Mouse (Mus musculus) limb, embryonic 13.5 days (tissue): ENCODE results near the gene Tnfsf14. TPM values are rescaled to one million over a fixed set of nuclear protein-coding genes. Genes with fewer than 3 reads are reported as not detected.

Source experiments
- ATAC-seq: fragments of 200-750 bp; cut with Nextera tagmentation; 2 replicates; pipeline ENCODE4 v1.8.0; 2017; ENCODE audit warnings: low read depth, moderate number of reproducible peaks, moderate TSS enrichment; ENCODE audit not compliant: low FRiP score
- H3K27ac ChIP-seq: fragments of 300-500 bp; sonication (generic); 2 replicates; pipeline ENCODE4 v1.5.1; 2015; ENCODE audit warnings: inconsistent platforms, mild to moderate bottlenecking, moderate library complexity
- H3K27me3 ChIP-seq: fragments of 300-500 bp; sonication (generic); 2 replicates; pipeline ENCODE4 v1.6.1; 2015; ENCODE audit warnings: mild to moderate bottlenecking, inconsistent platforms
- H3K36me3 ChIP-seq: fragments of 300-500 bp; sonication (generic); 2 replicates; pipeline ENCODE4 v1.6.1; 2015; ENCODE audit warnings: inconsistent platforms, mild to moderate bottlenecking, moderate library complexity
- H3K4me1 ChIP-seq: fragments of 300-500 bp; sonication (generic); 2 replicates; pipeline ENCODE4 v1.6.1; 2015; ENCODE audit warnings: inconsistent platforms
- H3K4me2 ChIP-seq: fragments of 300-500 bp; sonication (generic); replicated peaks from 2 replicates; pipeline ENCODE4 v1.6.1; 2015; ENCODE audit warnings: inconsistent platforms, mild to moderate bottlenecking, moderate library complexity
- H3K4me3 ChIP-seq: fragments of 300-500 bp; sonication (generic); 2 replicates; pipeline ENCODE4 v1.5.1; 2015; ENCODE audit warnings: moderate library complexity, mild to moderate bottlenecking, inconsistent platforms
- H3K9ac ChIP-seq: fragments of 300-500 bp; sonication (generic); 2 replicates; pipeline ENCODE4 v1.6.1; 2015; ENCODE audit warnings: mild to moderate bottlenecking, inconsistent platforms
- H3K9me3 ChIP-seq: fragments of 300-500 bp; sonication (generic); 2 replicates; pipeline ENCODE4 v1.6.1; 2016; ENCODE audit warnings: inconsistent platforms
- WGBS: fragments of 180-500 bp; shearing (Covaris S2); methylation state at CpG from one replicate; pipeline ENCODE4 v1.1.7; 2015; 5-methylcytosine and 5-hydroxymethylcytosine counted together
- polyA plus RNA-seq: library from polyadenylated mRNA; unstranded; fragments of >200 nt; fragmentation: Nextera tagmentation; extraction: Ambion mirVana; gene quantifications from 2 replicates; pipeline ENCODE4 v1.2.1, GENCODE M21; 2015

Gene Tnfsf14
- polyA plus RNA-seq, 1 experiment from 2014 or later: 0.20 TPM

DNA sequence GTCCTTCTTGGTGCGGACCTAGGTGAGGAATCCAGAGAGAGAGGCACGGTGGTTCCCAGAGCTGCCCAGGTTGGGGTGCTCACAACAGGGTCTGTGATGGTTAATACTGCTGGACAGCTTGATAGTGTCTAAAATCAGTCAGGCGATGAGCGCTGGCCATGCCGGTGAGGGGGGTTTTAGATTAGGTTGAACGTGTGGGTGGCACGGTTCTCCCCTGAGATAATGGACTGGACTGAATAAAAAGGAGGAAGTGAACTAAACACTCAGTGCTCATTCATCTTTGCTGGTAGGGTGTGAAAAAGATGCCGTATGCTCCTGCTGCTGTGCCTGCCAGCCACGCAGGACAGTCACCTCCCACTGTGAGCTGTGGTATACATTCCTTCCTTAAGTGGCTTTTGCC is 29.3 kb upstream of the Tnfsf14 start:
- Histone ChIP-seq H3K36me3 (no peaks in the 10 kb centered on the region), H3K27ac (no peak overlapping the region), H3K4me3 (no peak overlapping the region), H3K4me2 (no peak overlapping the region), H3K4me1 (no peaks in the 10 kb centered on the region), H3K9me3 (no peaks in the 10 kb centered on the region), H3K27me3 (peaks cover 42% of the 10 kb centered on the region), H3K9ac (no peak overlapping the region)
- 78% methylated on average over 9 of the region's 9 CpGs for WGBS
- no peak for ATAC-seq

DNA sequence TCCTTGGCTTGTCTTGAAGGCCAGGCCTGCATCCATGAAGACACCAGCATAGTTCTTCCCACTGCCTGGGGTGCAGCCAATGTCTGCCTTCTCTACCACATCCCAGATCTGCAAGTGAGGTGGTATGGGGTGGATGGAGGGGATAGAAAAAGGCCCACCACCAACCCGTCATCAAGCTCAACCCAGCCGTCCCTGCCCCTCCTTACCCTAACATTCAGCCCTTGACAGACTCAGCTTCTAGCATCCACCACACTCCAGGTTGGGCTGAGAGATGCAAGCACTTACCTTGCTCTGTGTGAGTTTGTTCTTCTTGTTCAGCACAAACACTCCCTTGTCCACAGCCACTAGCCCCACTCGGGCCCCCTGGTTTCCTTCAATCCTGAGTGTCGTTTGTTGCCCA is 27.9 kb upstream of the Tnfsf14 start:
- Histone ChIP-seq H3K9ac (no peak overlapping the region), H3K4me1 (no peaks in the 10 kb centered on the region), H3K27ac (no peak overlapping the region), H3K4me2 (no peak overlapping the region), H3K36me3 (no peaks in the 10 kb centered on the region), H3K27me3 (peaks cover 44% of the 10 kb centered on the region), H3K4me3 (no peak overlapping the region), H3K9me3 (no peaks in the 10 kb centered on the region)
- no peak for ATAC-seq
- 73% methylated on average over 4 of the region's 4 CpGs for WGBS

DNA sequence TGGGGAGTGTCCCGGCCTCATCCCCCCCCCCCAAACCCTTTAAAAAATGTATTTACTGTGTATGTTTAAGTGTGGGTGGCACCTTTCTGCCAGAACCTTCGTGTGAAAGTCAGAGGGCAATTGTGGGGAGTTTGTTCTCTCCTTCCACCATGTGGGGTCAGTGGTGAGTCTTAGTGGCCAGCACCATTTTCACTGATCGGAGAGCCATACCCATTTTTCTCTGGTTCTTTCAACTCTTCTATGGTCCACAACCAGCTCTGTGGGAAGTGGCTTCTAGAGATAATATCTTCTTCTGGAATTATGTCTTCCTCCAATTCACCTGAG is 25.9 kb upstream of the Tnfsf14 start:
- Histone ChIP-seq H3K4me2 (no peak overlapping the region), H3K9ac (no peak overlapping the region), H3K27ac (no peak overlapping the region), H3K27me3 (peaks cover 27% of the 10 kb centered on the region), H3K9me3 (no peaks in the 10 kb centered on the region), H3K4me3 (no peak overlapping the region), H3K4me1 (no peaks in the 10 kb centered on the region), H3K36me3 (no peaks in the 10 kb centered on the region)
- WGBS: 21% methylated on average over 3 of the region's 3 CpGs
- no peak for ATAC-seq

DNA sequence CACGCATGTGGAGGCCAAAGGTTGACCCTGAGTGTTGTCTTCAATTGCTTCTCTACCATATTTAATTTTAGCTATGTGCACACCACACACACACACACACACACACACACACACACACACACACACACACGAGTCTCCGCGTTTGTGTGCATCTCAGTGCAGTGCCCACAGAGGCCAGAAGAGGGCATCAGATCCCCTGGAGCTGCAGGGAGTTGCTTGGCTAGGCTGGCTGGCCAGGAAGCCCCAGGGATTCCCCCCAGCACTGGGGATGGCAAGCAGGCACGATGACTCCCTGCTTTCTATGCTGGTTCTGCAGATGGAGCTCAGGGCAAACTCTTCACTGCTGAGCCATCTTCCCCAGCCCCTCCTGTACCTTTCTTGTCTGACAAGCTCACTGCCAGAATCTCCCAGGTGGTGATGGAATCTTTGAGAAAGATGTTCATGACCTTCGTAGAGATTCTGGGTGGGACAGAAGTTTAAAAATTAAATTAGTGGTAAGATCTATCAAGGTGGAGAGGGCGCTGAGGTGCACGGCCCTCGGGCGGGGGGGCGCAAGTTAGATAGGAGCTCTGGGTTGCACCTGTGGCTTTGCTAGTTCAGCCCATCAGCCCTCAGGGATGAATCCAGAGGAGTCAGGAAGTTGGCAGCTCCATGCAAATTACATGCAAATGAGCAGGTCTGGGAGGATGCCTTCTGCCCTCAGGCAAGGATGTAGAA is 25.3 kb upstream of the Tnfsf14 start:
- Histone ChIP-seq H3K9me3 (no peaks in the 10 kb centered on the region), H3K9ac (no peak overlapping the region), H3K27ac (no peak overlapping the region), H3K4me3 (no peak overlapping the region), H3K36me3 (no peaks in the 10 kb centered on the region), H3K4me2 (no peak overlapping the region), H3K27me3 (peaks cover 23% of the 10 kb centered on the region), H3K4me1 (no peaks in the 10 kb centered on the region)
- WGBS: 23% methylated on average over 11 of the region's 11 CpGs
- no peak for ATAC-seq

DNA sequence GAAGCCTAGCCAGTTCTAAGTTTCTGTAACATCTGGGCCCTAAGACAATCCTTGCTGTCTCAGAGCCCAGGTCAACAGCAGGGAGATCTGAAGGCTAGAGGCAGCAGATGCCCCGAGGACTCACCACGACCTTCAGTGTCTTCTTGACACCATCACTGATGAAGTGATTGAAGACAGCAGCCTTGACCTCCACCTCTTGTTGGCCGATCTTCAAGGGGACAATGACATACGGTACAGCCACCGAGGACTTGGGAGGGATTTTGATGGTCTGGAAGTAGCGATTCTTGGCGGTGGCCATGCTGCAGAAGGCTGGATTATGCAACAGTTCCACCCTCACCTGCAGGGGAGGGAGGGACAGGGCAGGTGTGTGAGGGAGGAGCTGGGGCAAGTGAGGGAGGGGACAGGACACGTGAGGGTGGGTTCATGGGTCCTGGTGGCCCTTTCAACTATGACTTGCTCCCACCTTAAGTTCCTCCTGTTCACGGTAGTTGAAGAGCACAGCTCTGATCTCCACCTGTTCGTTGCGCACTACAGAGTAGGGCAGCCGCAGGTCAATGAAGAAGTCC is 24.4 kb upstream of the Tnfsf14 start:
- no peak overlapping the region for H3K4me3 ChIP-seq
- H3K4me1 ChIP-seq: no peaks in the 10 kb centered on the region
- H3K27me3 ChIP-seq: peaks cover 14% of the 10 kb centered on the region
- no peak for ATAC-seq
- 76% methylated on average over 12 of the region's 12 CpGs for WGBS
- H3K4me2 ChIP-seq: no peak overlapping the region
- H3K36me3 ChIP-seq: no peaks in the 10 kb centered on the region
- no peaks in the 10 kb centered on the region for H3K9me3 ChIP-seq
- H3K27ac ChIP-seq: no peak overlapping the region
- no peak overlapping the region for H3K9ac ChIP-seq

DNA sequence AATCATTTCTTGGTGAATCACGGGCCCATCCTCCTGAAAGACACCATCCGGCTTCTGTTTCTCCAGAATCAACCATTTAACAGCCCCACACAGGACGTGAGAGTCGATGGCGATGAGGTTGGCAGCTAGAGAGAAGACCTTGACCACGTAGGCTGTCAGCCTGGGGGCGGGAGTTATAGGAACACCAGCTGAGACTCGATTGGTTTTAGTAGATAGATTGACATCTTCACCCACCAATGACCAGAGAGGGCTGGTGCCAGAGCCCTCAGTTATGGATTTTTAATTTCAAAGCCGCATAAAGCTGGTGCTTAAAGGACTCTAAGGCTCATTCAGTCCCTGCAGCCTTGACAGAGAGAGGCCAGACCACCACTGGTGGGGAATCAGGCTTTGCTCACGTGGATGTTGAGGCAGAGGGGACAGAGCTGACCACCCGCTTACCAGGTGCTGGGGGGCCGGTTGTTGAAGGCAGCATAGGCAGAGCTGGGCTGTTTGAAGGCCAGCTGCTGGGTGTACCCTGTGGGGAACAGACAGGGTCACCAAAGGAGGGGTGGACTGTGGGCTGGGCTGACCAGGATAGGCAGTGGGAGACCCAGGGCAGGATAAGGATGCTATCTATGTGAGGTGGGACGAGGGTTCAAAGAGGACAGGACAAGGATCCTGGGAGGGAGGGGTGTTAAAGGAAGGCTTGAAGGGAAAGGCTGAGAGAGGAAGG is 20.9 kb upstream of the Tnfsf14 start:
- Histone ChIP-seq H3K4me2 (no peak overlapping the region), H3K9ac (no peak overlapping the region), H3K36me3 (no peaks in the 10 kb centered on the region), H3K4me3 (no peak overlapping the region), H3K27me3 (peaks cover 6% of the 10 kb centered on the region; the same call in 1 of the 2 replicates), H3K27ac (no peak overlapping the region), H3K4me1 (no peaks in the 10 kb centered on the region), H3K9me3 (no peaks in the 10 kb centered on the region)
- no peak for ATAC-seq
- 42% methylated on average over 13 of the region's 13 CpGs for WGBS

DNA sequence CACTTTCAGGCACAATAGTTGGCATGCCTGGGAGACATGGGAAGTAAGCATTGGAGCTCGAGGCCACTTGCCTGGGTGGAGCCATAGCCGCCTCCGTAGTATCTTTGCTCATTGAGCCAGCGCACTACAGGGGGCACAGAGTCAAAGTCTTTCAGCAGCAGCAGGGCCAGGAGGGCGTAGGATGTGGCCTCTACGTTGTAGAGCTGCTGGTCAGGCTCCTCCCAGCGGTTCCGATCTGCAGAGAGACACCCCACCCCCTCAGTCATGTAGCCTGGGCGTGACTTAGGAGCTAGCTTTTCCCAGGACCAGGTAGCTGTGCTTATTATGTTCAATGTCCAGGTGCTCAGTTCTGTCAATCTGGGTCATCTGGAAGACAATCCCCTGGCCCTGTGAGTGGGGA is 17.5 kb upstream of the Tnfsf14 start:
- H3K9ac ChIP-seq: no peak overlapping the region
- no peak overlapping the region for H3K4me3 ChIP-seq
- H3K4me1 ChIP-seq: no peaks in the 10 kb centered on the region
- ATAC-seq: no peak
- no peak overlapping the region for H3K4me2 ChIP-seq
- H3K36me3 ChIP-seq: no peaks in the 10 kb centered on the region
- H3K27me3 ChIP-seq: peaks cover 3% of the 10 kb centered on the region; the same call in 1 of the 2 replicates
- no peak overlapping the region for H3K27ac ChIP-seq
- WGBS: 67% methylated on average over 9 of the region's 9 CpGs
- no peaks in the 10 kb centered on the region for H3K9me3 ChIP-seq

DNA sequence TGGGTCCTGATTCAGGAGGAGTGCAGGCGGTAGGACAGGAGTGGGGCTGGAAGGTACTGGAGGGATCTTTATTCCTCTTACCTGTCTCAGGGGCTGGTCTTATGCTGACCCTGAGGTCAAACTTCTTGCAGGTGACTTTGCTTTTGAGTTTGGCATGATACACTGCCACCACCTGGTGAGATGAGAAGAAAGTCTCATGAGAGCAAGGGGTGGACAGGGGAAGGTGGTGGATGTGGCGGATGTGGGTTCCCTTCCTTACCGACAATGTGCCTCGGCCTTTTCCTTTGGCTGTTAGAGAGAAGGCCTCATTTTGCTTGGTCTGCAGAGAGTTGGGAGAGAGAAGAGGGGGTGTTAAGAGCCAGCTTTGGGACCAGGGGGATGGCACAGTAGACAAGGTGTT is 15.4 kb upstream of the Tnfsf14 start:
- 81% methylated on average over 4 of the region's 4 CpGs for WGBS

DNA sequence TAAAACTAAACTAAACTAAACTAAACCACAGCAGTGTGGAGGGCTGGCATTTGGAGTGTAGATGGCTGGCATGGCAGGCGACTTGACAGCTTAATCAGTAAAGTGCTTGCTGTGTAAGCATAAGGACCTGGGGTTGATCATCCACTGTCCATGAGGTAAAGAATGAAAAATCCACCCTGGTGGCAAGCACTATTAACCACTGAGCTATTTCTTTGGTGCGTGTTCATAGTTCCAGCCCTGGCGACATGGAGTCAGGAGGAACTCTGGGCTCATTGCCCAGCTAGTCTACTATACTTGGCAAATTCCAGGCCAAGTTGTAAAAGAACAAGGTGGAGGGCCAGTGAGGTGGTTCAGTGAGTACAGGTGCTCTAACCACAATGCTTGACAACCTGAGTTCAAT is 14.0 kb upstream of the Tnfsf14 start:
- H3K9ac ChIP-seq: no peak overlapping the region
- H3K36me3 ChIP-seq: no peaks in the 10 kb centered on the region
- no peak overlapping the region for H3K27ac ChIP-seq
- H3K4me1 ChIP-seq: no peaks in the 10 kb centered on the region
- no peak overlapping the region for H3K4me3 ChIP-seq
- no peak overlapping the region for H3K4me2 ChIP-seq
- 80% methylated on average over 3 of the region's 3 CpGs for WGBS
- no peak for ATAC-seq
- H3K27me3 ChIP-seq: no peaks in the 10 kb centered on the region
- no peaks in the 10 kb centered on the region for H3K9me3 ChIP-seq

More for the DNA sequence above, 15.4 kb upstream of the Tnfsf14 start:
- no peak overlapping the region for H3K9ac ChIP-seq
- H3K9me3 ChIP-seq: no peaks in the 10 kb centered on the region
- ATAC-seq: no peak
- no peaks in the 10 kb centered on the region for H3K36me3 ChIP-seq
- H3K4me2 ChIP-seq: no peak overlapping the region
- no peak overlapping the region for H3K4me3 ChIP-seq
- H3K4me1 ChIP-seq: no peaks in the 10 kb centered on the region
- H3K27me3 ChIP-seq: no peaks in the 10 kb centered on the region
- no peak overlapping the region for H3K27ac ChIP-seq

DNA sequence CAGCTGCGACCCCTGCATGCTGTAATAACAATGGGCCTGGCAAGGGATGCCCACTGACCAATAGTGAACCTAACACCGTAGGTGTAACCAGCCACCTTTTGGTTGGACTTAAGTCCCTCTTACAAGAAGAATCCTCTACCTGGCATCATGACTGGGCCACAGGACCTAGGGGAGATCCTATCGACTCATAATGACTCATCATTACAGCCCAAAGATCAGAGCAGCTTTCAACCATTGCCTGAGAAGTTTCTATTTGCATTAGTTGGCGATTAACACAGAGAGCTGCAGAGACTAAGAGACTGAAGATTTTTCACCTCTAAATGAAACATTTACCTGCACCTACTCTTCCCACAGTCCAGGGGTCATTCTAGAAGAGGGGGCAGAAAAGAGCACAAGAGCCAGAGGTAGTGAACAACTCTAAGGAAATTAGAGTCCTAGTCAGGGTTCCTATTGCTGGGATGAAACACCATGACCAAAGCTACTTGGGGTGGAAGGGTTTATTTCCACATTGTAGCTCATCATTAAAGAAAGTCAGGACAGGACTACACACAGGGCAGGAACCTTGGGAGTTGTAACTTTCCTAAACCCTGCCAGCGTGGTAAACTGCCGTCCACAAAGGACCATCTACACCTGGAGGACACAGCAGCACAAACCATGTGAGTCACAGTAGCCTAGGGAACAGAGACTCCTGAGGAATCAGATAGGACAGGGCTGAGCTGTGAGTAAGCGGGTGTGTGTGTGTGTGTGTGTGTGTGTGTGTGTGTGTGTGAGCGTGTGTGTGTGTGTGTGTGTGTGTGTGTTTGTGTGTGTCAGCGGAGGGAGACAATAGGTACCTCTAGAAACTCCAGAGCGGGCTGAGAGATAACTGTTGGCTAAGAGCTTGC is 8.1 kb upstream of the Tnfsf14 start:
- Histone ChIP-seq H3K27ac (no peak overlapping the region), H3K9ac (no peak overlapping the region), H3K9me3 (no peaks in the 10 kb centered on the region), H3K36me3 (no peaks in the 10 kb centered on the region), H3K4me2 (no peak overlapping the region), H3K27me3 (peaks cover 5% of the 10 kb centered on the region; the same call in 1 of the 2 replicates), H3K4me1 (no peaks in the 10 kb centered on the region), H3K4me3 (no peak overlapping the region)
- WGBS: 87% methylated on average over 9 of the region's 10 CpGs
- ATAC-seq: no peak

DNA sequence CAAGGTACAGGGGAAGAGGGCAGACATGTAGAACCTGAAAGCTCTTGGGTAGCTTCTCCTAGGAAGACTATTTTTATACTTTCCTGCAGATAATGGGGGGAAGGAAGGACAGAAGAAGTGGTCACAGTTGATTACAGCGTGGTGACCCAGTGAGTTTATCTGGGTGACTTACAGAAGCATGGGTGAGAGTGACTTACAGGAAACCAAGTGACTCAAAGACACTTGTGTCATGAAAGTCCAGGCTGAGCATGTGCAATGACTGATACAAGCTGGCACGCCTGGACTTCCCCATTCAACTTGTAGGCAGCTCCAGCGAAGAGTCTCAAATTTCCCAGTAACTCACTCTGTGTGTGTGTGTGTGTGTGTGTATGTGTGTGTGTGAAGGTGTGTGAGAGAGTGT is 4.3 kb upstream of the Tnfsf14 start:
- no peak for ATAC-seq
- no peaks in the 10 kb centered on the region for H3K4me1 ChIP-seq
- H3K4me2 ChIP-seq: no peak overlapping the region
- peaks cover 5% of the 10 kb centered on the region; the same call in 1 of the 2 replicates for H3K27me3 ChIP-seq
- H3K9me3 ChIP-seq: no peaks in the 10 kb centered on the region
- H3K36me3 ChIP-seq: no peaks in the 10 kb centered on the region
- no peak overlapping the region for H3K9ac ChIP-seq
- no peak overlapping the region for H3K27ac ChIP-seq
- no peak overlapping the region for H3K4me3 ChIP-seq
- 83% methylated on average over 3 of the region's 3 CpGs for WGBS
